Mouse (Mus musculus) macrophage (primary cell): ENCODE data around the gene Cnot8. TPM values are rescaled to one million over a fixed set of nuclear protein-coding genes. Genes with fewer than 3 reads are reported as not detected.
A peak's percentile ranks its signal among the peaks of the same experiment; 100 is the strongest.
"Not testable (repeated sequence)": the region's sequence is repeated elsewhere in the genome, so short reads cannot be mapped to it uniquely, and the experiment has no call there.

ENCODE experiments used
- H3K27ac ChIP-seq: fragments of 350-480 bp; formaldehyde crosslinking; 2 replicates; pipeline ENCODE4 v1.9.0; 2021
- H3K36me3 ChIP-seq: fragments of 350-480 bp; formaldehyde crosslinking; 2 replicates; pipeline ENCODE4 v1.9.0; 2021; ENCODE audit errors: inconsistent target
- H3K4me3 ChIP-seq: fragments of 350-480 bp; formaldehyde crosslinking; 2 replicates; pipeline ENCODE4 v1.9.0; 2021; ENCODE audit errors: inconsistent target
- H3K79me2 ChIP-seq: fragments of 350-480 bp; formaldehyde crosslinking; 2 replicates; pipeline ENCODE4 v1.9.0; 2021; ENCODE audit errors: inconsistent target
- WGBS: methylation state at CpG from one replicate; pipeline ENCODE4 v1.1.7; 2026; ENCODE audit warnings: inconsistent platforms; ENCODE audit not compliant: missing documents; 5-methylcytosine and 5-hydroxymethylcytosine counted together
- polyA plus RNA-seq: library from polyadenylated mRNA; stranded (reverse); fragments of 250-400 nt; gene quantifications from 3 replicates; pipeline ENCODE4 v1.2.4, GENCODE M21; 2018; ENCODE audit warnings: inconsistent platforms
- total RNA-seq, 78 experiments: library from RNA; depleted of rRNA; stranded (reverse); fragments of 250-400 nt; gene quantifications; 1 replicate in 9 of 78; 2 replicates in 24 of 78; 3 replicates in 43 of 78; 4 replicates in 2 of 78; pipeline ENCODE4 v1.2.4; 2018; ENCODE audit warnings: inconsistent platforms in 56 of 78

The Cnot8 gene
- total RNA-seq (2018; cell fraction: chromatin; rRNA removed), result 10 to 100 TPM in 25 of 26 experiments, 1 to 10 TPM in 1; 9.7 to 42.2 (median 20.8) TPM
- total RNA-seq (2018; cell fraction: cytosol; rRNA removed), result 10 to 100 TPM; 21.3 to 45.8 (median 37.7) TPM
- total RNA-seq (2018; cell fraction: nucleus; rRNA removed), result 10 to 100 TPM; 15.1 to 50.5 (median 24.8) TPM
- 35.8 to 41.5 TPM (median 36.2 TPM) in 3 replicates for polyA plus RNA-seq

DNA sequence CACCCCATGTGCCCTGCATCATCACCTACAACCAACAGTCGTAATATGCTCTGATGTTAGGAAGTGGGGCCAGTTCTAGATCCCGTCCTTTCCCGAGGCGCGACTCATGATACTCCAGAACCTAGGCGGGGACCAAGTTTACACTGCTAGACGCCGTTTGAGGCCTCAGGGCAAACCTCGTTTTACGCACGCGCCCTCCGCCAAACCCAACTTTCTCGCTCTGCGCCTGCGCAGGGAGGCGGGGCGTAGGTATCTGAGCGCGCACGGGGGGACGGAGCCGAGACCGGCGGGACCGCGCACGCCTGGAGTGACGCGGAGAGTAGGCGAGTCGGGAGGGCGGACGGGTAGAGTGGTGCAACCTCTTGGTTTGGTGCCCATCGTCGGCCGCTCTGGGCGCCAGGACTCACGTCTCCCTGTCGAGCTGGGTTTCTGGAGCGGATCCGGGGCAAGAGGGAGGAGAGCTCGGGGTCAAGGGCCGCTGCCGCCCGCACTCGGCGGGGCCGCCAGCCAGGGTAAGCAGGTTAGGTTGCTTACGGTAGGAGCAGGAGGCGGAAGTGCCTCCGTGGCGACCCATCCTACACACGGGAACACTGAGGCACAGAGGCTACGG, at the start of gene Cnot8:
Gene Cnot8 (plus strand): TSS at position 457 of the 610 bp plus-strand sequence.
- H3K36me3 ChIP-seq, result no peaks in the 10 kb centered on the region
- H3K27ac ChIP-seq, result peak within 1 kb of the TSS; percentile 76
- WGBS, result 1% methylated on average over 55 of the region's 55 CpGs

DNA sequence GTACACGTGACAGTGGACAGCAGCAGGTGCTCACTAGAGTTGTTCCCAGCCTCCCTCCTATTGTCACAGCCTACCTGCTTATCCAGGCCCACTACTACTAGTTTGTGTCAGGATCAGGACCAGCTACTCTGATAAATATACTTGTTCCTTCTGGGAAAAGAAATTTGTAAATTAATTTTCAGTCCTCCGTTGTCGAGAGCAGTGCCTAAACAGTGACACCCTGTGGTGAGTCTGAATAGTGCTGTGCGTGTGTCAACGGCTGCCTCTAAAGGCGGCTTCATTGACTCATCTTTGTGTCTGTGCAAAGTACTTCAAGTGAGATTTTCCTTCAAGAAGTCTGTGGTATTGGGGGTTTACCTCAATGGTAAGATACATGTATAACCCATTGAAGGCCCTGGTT, 46.5 kb upstream of the Cnot8 start:
- H3K4me3 ChIP-seq, result no peak overlapping the region
- H3K27ac ChIP-seq, result no peak overlapping the region
- H3K36me3 ChIP-seq, result peaks cover 67% of the 10 kb centered on the region
- no peaks in the 10 kb centered on the region for H3K79me2 ChIP-seq
- 44% methylated on average over 6 of the region's 6 CpGs for WGBS

More for the DNA sequence above, at the start of gene Cnot8:
- peaks cover 42% of the 10 kb centered on the region for H3K79me2 ChIP-seq
- peak within 1 kb of the TSS; percentile 61 for H3K4me3 ChIP-seq

DNA sequence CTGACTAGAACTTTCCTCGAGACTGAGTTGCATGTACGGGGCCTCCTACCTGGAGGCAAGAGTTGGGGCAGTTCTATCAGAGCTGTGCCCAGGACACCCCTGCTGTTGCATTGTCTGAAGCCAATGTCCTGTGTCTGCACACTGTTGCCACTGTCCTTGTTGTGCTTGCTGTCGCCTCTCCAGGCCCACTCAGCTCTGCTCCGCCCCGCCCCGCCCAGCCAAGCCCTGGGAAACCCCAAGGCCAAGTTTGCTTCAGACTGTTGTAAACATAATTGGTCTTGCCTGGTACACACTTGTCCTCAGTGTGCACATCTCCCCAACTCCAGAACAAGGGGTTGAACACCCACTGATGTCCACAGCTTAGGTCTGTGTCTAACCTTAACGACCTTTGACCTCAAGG, 44.2 kb upstream of the Cnot8 start:
- H3K36me3 ChIP-seq, result peaks cover 48% of the 10 kb centered on the region
- not testable (repeated sequence) for H3K27ac ChIP-seq, H3K79me2 ChIP-seq, H3K4me3 ChIP-seq
- WGBS, result 94% methylated on average over 7 of the region's 7 CpGs

DNA sequence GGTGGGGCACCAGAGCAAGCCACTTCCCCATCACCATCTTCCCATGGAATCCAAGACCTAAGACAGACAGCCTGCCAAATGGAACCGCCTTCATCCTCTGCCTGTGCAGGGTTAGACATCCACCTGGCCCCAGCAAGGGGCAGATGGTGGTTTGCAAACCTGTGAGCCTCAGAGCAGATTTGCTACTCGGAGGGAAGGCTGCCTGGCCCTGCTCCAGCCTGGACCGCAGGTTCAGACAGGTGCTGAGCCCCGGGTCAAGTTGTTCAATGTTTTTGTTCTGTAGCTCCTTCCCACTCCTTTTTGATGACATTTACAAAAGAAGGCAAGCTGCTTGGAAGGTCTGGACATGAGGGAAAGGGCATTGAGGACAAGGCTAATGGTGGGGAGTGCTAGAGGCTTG, 42.7 kb upstream of the Cnot8 start:
- H3K36me3 ChIP-seq, result peaks cover 35% of the 10 kb centered on the region; the same call in 1 of the 2 replicates
- H3K79me2 ChIP-seq, H3K27ac ChIP-seq, H3K4me3 ChIP-seq: not testable (repeated sequence)
- WGBS, result 95% methylated on average over 3 of the region's 4 CpGs

DNA sequence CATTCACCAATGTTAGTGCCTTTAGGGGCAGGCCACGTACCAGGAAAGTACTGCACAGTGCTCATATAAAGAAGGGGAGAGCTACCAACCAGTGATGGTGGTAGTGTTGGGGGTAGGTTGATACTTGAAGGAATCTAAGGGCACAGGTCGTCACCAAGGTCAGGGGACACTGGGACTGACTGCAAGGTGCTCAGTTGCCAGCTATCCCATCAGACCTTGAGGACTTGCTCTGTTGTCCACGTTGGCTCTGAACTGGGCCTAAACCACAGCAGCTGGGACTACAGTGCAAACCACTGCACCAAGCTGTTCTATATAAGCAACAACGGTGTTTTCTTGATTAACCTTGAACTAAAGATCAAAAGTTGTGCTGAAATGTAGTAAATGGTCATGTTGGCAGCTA, 41.4 kb upstream of the Cnot8 start:
- H3K27ac ChIP-seq, result no peak overlapping the region
- H3K36me3 ChIP-seq, result peaks cover 24% of the 10 kb centered on the region; the same call in 1 of the 2 replicates
- no peaks in the 10 kb centered on the region for H3K79me2 ChIP-seq
- WGBS, result 98% methylated on average over 4 of the region's 4 CpGs
- no peak overlapping the region for H3K4me3 ChIP-seq

DNA sequence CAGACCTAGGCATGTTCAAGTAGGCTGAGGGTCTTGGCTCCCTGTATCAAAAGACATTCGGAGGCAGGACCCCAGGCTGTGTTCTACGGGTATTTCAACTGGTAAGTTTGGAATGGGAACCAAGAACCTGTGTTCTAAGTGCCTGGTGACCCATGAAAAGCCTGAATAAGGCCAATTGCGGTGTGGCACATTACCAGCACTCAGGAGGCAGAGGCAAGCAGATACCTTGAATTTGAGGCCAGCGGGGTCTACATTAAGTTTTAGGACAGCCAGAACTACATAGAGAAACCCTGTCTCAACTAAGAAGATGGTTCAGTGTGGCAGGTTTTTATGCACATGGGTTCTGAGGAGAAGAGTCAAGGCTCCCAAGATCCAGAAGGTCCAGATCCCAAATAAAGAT, 38.9 kb upstream of the Cnot8 start:
- Histone ChIP-seq H3K79me2 (no peaks in the 10 kb centered on the region), H3K4me3 (no peak overlapping the region), H3K36me3 (peaks cover 9% of the 10 kb centered on the region; the same call in 1 of the 2 replicates), H3K27ac (no peak overlapping the region)
- 98% methylated on average over 4 of the region's 4 CpGs for WGBS

DNA sequence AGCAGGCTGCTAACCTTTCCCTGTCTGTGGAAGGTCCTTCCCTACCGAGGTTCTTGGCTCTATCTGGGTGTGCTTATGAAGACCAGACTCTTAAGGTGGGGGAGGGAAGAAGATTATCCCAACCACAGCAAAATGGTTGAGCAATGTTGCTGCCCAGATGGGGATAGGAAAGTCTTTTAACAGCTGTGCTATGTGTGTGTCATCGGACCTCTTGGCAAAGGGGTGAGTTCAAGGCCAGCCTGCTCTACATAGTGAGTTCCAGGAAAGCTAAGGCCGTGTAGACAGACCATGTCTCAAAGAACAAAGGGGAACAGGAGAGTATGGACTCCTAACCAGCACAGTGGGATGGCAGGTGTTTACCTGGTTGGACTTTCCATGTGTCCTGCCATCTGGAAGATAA, 31.0 kb upstream of the Cnot8 start:
- Histone ChIP-seq H3K27ac (no peak overlapping the region), H3K4me3 (no peak overlapping the region), H3K36me3 (no peaks in the 10 kb centered on the region), H3K79me2 (no peaks in the 10 kb centered on the region)
- WGBS, result 78% methylated on average over 3 of the region's 3 CpGs

DNA sequence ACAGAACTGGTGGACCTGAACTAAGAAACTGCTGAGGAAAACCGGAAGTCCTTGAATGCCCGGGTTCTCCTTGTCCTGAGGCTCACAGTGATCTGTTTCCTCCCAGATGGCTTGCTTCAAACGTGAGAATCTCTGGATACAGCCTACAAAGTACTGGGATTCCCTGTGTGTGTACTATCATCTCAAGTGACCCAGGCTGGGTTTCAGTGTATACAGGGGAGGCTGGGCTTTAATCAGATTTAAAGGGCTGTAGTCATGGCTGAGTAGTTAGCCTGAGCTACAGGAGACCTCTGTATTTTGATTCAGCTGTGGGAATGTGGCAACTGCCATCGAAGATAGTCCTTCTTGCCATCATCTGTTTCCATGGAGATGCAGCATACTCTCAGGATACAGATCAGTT, 26.7 kb upstream of the Cnot8 start:
- WGBS, result 69% methylated on average over 4 of the region's 4 CpGs
- no peaks in the 10 kb centered on the region for H3K36me3 ChIP-seq
- H3K27ac ChIP-seq, result no peak overlapping the region
- no peaks in the 10 kb centered on the region for H3K79me2 ChIP-seq
- H3K4me3 ChIP-seq, result no peak overlapping the region

DNA sequence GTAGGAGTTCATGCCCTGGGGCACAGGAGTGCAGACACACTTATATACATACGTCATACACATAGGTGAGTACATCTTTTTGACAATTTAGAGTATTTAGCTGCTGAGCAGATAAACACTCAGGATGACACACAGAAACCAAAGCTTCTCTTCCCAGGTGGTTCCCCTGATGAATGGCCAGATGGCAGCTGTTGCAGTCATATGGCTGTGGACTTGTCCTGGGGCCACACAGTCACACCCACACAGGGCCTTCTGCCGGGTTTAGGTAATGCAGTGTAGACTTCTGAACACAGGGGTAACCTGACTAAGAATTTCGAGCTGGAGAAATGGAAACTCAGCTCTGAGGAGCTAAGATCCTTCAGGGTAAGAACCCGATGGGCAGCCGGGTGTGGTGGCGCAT, 22.2 kb upstream of the Cnot8 start:
- H3K27ac ChIP-seq, result no peak overlapping the region

DNA sequence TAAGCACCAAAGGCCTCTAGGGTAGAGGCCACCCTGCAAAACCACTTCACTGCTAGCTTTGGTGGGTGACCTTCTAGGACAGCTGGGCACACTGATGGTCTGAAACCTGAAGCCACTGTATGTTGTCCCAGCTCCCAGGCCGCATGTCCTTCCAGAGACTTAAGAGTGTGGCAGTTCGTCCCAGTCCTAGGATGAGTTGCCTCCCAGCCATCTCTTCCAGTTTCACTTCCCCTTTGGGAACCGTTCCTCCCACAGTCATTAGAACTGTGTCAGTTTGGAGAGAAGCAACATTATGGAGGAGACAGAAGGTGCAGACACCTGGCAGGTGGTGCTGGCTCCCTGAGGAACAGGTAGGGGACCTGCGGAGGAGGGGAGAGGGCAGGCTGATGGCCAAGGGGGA, 11.4 kb upstream of the Cnot8 start:
- Histone ChIP-seq H3K79me2 (no peaks in the 10 kb centered on the region), H3K27ac (no peak overlapping the region), H3K4me3 (peak overlapping the region; percentile 20), H3K36me3 (no peaks in the 10 kb centered on the region)
- 4% methylated on average over 4 of the region's 4 CpGs for WGBS

More for the DNA sequence above, 22.2 kb upstream of the Cnot8 start:
- H3K36me3 ChIP-seq, result no peaks in the 10 kb centered on the region
- 94% methylated on average over 6 of the region's 6 CpGs for WGBS
- H3K79me2 ChIP-seq, result no peaks in the 10 kb centered on the region
- H3K4me3 ChIP-seq, result no peak overlapping the region

DNA sequence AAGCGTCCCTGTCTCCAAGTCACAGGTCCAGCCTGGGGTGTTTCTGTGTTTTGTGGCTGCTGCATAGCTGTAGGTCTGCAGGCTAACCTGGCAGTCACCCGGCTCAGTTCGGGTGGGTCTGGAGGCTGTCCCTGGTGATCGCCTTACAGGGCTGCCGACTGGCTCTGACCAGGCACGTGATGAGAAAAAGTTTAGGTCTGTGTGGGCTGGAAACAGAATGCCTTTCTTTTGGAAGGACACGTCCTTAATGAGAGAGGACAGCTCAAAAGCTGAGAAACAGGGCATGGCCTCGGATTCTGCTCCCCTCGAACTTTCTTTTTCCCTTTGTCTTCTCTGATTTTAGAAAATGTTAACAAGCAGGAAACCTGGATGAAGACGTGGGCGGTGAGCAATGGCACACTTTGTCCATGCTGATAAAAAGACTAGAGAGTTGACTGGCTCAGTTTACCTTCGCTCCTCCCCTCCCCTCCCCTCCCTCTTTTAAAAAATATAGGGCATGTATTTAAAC, 10.9 kb upstream of the Cnot8 start, which contains the start of gene Gm12248:
Gene Gm12248 (minus strand): TSS at position 114 of the 508 bp plus-strand sequence.
- H3K27ac ChIP-seq, result no peak within 1 kb of the TSS
- no peaks in the 10 kb centered on the region for H3K36me3 ChIP-seq
- H3K79me2 ChIP-seq, result no peaks in the 10 kb centered on the region
- WGBS, result 12% methylated on average over 12 of the region's 12 CpGs
- peak within 1 kb of the TSS; percentile 20 for H3K4me3 ChIP-seq

DNA sequence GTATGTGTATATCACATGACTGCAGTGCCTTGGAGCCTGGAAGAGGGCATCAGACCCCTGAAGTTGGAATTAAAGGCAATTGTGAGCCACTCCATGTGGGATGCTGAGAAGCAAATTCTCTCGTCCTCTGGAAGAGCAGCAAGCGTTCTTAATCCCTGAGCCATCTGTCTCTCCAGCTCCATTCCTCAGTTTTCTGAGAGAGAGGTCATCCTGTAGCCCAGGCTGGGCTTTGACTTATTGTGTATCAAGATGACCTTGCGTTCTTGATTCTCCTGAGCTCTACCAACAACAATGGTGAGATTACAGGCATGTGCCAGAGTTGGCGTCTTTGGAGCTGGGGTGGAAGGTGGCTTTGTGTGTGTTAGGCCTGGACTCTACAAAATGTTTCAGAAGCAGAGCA, 9.2 kb upstream of the Cnot8 start:
- H3K36me3 ChIP-seq, result no peaks in the 10 kb centered on the region
- no peak overlapping the region for H3K27ac ChIP-seq
- no peaks in the 10 kb centered on the region for H3K79me2 ChIP-seq
- 86% methylated on average over 4 of the region's 4 CpGs for WGBS
- H3K4me3 ChIP-seq, result no peak overlapping the region

DNA sequence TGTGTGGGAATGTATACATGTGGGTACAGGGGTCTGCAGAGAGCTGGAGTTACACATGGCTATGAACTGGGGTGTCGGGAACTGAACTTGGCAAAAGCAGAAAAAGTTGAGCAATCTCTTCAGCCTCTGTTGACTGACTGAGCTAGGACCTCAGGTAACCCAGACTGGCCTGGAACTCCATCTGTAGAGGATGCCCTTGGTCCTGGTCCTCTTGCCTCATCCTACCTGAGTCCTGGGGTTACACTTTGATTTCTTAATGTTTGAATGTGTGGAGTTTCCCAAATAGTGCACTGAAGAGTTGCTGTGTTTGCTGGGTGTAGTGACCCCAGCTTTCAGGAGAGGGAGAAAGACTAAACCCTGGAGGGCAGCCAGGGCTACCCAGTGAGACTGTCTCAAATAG, 8.4 kb upstream of the Cnot8 start:
- Histone ChIP-seq H3K79me2 (no peaks in the 10 kb centered on the region), H3K36me3 (no peaks in the 10 kb centered on the region), H3K27ac (no peak overlapping the region), H3K4me3 (no peak overlapping the region)
- 89% methylated on average over 1 of the region's 1 CpGs for WGBS

DNA sequence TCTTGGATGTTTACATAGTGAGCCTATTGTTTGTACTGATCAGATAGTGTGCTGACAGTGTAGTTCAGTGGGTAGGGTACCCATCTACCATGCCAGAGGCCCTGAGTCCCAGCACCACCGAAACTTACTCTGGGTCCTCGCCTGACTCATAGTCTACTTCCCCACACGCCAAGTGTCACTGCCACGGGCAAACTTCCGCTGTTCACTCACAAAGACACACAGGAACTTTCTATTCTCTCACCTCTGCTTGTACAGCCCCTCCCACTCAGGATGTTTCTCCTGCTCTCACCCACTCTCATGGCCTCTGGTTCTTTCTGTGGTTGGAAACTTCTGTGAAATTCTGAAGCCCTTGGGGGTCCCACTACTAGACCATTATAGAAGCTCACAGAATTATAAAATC, 7.8 kb upstream of the Cnot8 start:
- WGBS, result 18% methylated on average over 5 of the region's 5 CpGs
- no peak overlapping the region for H3K27ac ChIP-seq
- no peak overlapping the region for H3K4me3 ChIP-seq
- no peaks in the 10 kb centered on the region for H3K36me3 ChIP-seq
- H3K79me2 ChIP-seq, result no peaks in the 10 kb centered on the region

DNA sequence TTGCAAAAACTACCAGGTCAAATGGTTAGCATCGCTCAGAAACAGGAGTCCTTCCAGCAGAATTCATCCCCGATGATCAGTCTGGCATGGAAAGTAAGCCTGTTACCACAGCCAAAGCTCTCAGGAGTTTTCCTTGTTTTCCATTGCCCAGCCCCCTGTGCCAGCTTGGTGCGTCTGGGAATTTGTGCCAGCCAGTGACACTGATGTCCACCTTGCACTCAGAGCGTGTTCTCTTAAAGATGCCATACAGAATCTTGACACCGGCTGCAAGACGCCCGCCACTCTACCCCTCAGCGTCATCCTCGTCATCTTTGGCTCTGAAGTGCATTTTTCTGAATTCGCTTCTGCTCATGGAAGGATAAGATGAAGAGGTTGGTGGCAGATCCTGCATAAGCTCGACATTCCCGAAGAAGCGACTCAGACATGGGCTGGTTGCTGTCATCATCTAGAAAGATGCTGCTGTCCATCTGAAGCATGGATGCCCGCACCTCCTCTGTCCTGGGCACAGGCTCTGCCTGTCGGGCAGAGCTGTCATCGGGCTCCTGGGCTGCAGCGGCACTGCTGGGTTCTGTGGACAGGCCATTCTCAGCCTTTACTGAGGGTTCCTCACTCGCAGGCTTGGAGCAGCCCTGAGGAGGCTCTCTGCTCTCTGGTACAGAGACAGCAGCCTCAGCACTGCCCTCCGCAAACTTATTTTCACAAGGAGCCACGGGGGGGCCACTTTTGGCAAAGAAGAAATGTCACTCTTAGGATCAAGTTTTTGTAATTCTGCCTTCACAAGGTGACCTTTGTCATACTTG, 6.9 kb upstream of the Cnot8 start:
- Histone ChIP-seq H3K79me2 (no peaks in the 10 kb centered on the region), H3K4me3 (no peak overlapping the region), H3K27ac (no peak overlapping the region), H3K36me3 (no peaks in the 10 kb centered on the region)
- WGBS, result 81% methylated on average over 17 of the region's 20 CpGs
